Mouse (Mus musculus) cerebellum, adult 11 months (tissue): Measurements from ENCODE around the gene Ctnna3.
"Not testable (repeated sequence)": the region's sequence is repeated elsewhere in the genome, so short reads cannot be mapped to it uniquely, and the experiment has no call there.

Experiments
- DNase-seq: peaks from one replicate; pipeline ENCODE4 v3.0.0; 2022

The Ctnna3 gene

GRCm38 (mm10) chr10:63427146-63427545 is 2.8 kb upstream of the Ctnna3 start:
- DNase-seq, result no peak

- peak; percentile 24 for DNase-seq
Observed at GRCm38 (mm10) chr10:63428243-63429022, 1.5 kb upstream of the Ctnna3 start.

- no peak for DNase-seq
Observed at GRCm38 (mm10) chr10:63429023-63429340, 916 bp upstream of the Ctnna3 start.

- DNase-seq, result peak; percentile 99
Observed at GRCm38 (mm10) chr10:63429380-63429779, 518 bp upstream of the Ctnna3 start.

GRCm38 (mm10) chr10:63431221-63431736 is 1.4 kb downstream of the Ctnna3 start:
- DNase-seq, result no peak

GRCm38 (mm10) chr10:63432099-63432498 is 2.2 kb downstream of the Ctnna3 start:
- no peak for DNase-seq

GRCm38 (mm10) chr10:63432887-63433286 is 3.0 kb downstream of the Ctnna3 start:
- DNase-seq, result no peak

- no peak for DNase-seq
Observed at GRCm38 (mm10) chr10:63438736-63439262, 8.9 kb downstream of the Ctnna3 start.

GRCm38 (mm10) chr10:63439694-63440228 is 9.9 kb downstream of the Ctnna3 start:
- DNase-seq, result no peak

- not testable (repeated sequence) for DNase-seq
Observed at GRCm38 (mm10) chr10:63444602-63445387, 14.9 kb downstream of the Ctnna3 start.

- no peak for DNase-seq
Observed at GRCm38 (mm10) chr10:63453926-63454325, 24.0 kb downstream of the Ctnna3 start.

- DNase-seq, result no peak
Observed at GRCm38 (mm10) chr10:63455110-63455878, 25.4 kb downstream of the Ctnna3 start.

- DNase-seq, result no peak
Observed at GRCm38 (mm10) chr10:63457292-63458128, 27.6 kb downstream of the Ctnna3 start.

GRCm38 (mm10) chr10:63460935-63461334 is 31.0 kb downstream of the Ctnna3 start:
- DNase-seq, result no peak

GRCm38 (mm10) chr10:63472473-63472872 is 42.6 kb downstream of the Ctnna3 start:
- DNase-seq, result no peak

GRCm38 (mm10) chr10:63476167-63476647 is 46.3 kb downstream of the Ctnna3 start:
- no peak for DNase-seq

GRCm38 (mm10) chr10:63478946-63479345 is 49.0 kb downstream of the Ctnna3 start:
- DNase-seq, result no peak

GRCm38 (mm10) chr10:63480066-63480465 is 50.2 kb downstream of the Ctnna3 start:
- no peak for DNase-seq

- peak; percentile 28 for DNase-seq
Observed at GRCm38 (mm10) chr10:63488346-63488745, 58.4 kb downstream of the Ctnna3 start.

- DNase-seq, result no peak
Observed at GRCm38 (mm10) chr10:63523956-63524355, 94.1 kb downstream of the Ctnna3 start.

GRCm38 (mm10) chr10:63526027-63526426 is 96.1 kb downstream of the Ctnna3 start:
- no peak for DNase-seq

- DNase-seq, result no peak
Observed at GRCm38 (mm10) chr10:63532381-63532780, 102.5 kb downstream of the Ctnna3 start.
